9 mouse cellular contexts compared by ENCODE assay signal in genomic region chr5:121586400-121587039, GRCm38 (mm10). TPM values are rescaled to one million over a fixed set of nuclear protein-coding genes. Genes with fewer than 3 reads are reported as not detected.
DNase-seq lines count a peak whose midpoint lies in the region; ATAC-seq and TF ChIP-seq lines count a peak whose summit lies in the region.
"Had no signal": no experiment of that assay in that cellular context is flagged by ENCODE, and none has a peak within 500 bp of the region (broad histone marks: within the 10 kb centered on the region; RNA-seq: fewer than 3 reads in every experiment).

No protein-coding gene starts in this region.

- H3K27ac ChIP-seq in gastrocnemius, adult 2 months, result peak overlapping the region; percentile 90
- no peak overlapping the region for H3K27ac ChIP-seq in hindbrain, postnatal 0 days
- H3K27ac ChIP-seq: midbrain, embryonic 12.5 days had no signal

- no peaks in the 10 kb centered on the region for H3K27me3 ChIP-seq in hindbrain, postnatal 0 days (ENCODE audit: insufficient read depth, low read length)

- no peak for TF ChIP-seq CTCF in gastrocnemius, adult 2 months (IDR thresholded peaks at IDR 0.05)
- no peak for TF ChIP-seq CTCF in hindbrain, postnatal 0 days (IDR thresholded peaks at IDR 0.05; ENCODE audit: low read depth)

- peak overlapping the region; percentile 34 for H3K4me3 ChIP-seq in gastrocnemius, adult 2 months
- no peak overlapping the region for H3K4me3 ChIP-seq in hindbrain, postnatal 0 days (ENCODE audit: low read length)
- H3K4me3 ChIP-seq: midbrain, embryonic 12.5 days had no signal

- no peak overlapping the region for H3K4me2 ChIP-seq in hindbrain, postnatal 0 days (ENCODE audit: low read depth, low read length)
- H3K4me2 ChIP-seq: midbrain, embryonic 12.5 days had no signal

- no peak for ATAC-seq in hindbrain, postnatal 0 days

- no peaks in the 10 kb centered on the region for H3K4me1 ChIP-seq in hindbrain, postnatal 0 days (ENCODE audit: insufficient read depth, low read length)
- H3K4me1 ChIP-seq: midbrain, embryonic 12.5 days had no signal

- H3K9ac ChIP-seq in hindbrain, postnatal 0 days (replicated peaks; ENCODE audit: low read length), result no peak overlapping the region
- H3K9ac ChIP-seq: midbrain, embryonic 12.5 days had no signal

- H3K9me3 ChIP-seq in hindbrain, postnatal 0 days (ENCODE audit: low read length), result no peaks in the 10 kb centered on the region
- H3K9me3 ChIP-seq: midbrain, embryonic 12.5 days had no signal

- intact Hi-C loops in gastrocnemius, adult 2 months (cut with DNase I), result no loop called here
- intact Hi-C loops in heart, postnatal 36 days (cut with DNase I), result no loop called here
- intact Hi-C loops in left cerebral cortex, postnatal 36 days (cut with DNase I), result no loop called here

- 74% methylated on average over 6 of the region's 6 CpGs for WGBS in hindbrain, postnatal 0 days

- peak; percentile 59 for DNase-seq in gastrocnemius, adult 2 months
- DNase-seq in gastrocnemius, postnatal 4 days (ENCODE audit: low spot score in 2 of 2), result no peak
- DNase-seq in ZHBTc4 (ENCODE audit: low read depth, low spot score), result peak; percentile 34
- DNase-seq in heart, postnatal 36 days, result peak; percentile 62 to 74
- DNase-seq in left cerebral cortex, postnatal 36 days (ENCODE audit: low spot score in 2 of 2), result peak; percentile 69 to 70
- peak; percentile 59 for DNase-seq in naive thymus-derived CD4-positive, alpha-beta T cell, adult 2 months (ENCODE audit: low read depth)
- no peak for DNase-seq in hindbrain, postnatal 0 days (ENCODE audit: low spot score)
- DNase-seq in embryo, embryonic 9.5 days (ENCODE audit: extremely low spot score), result no peak

- H3K36me3 ChIP-seq in hindbrain, postnatal 0 days (ENCODE audit: insufficient read depth, low read length), result no peaks in the 10 kb centered on the region
- H3K36me3 ChIP-seq: midbrain, embryonic 12.5 days had no signal

RNA-seq across cellular contexts. Expression of gene Aldh2, which starts 7.1 kb away (rescaled TPM):
- 100 to 1,000 TPM; 116 to 287 TPM for total RNA-seq in gastrocnemius, adult 2 months (2021)
- total RNA-seq in gastrocnemius, postnatal 4 days (2021), result 100 to 1,000 TPM; 140 to 143 TPM
- 100 to 1,000 TPM; 263 to 319 TPM for total RNA-seq in heart, postnatal 36 days (2021)
- 100 to 1,000 TPM; 109 to 120 TPM for total RNA-seq in left cerebral cortex, postnatal 36 days (2021)
- total RNA-seq in hindbrain, postnatal 0 days (2014; rRNA removed), result 87.7 and 106 TPM in 2 replicates
- polyA plus RNA-seq in hindbrain, postnatal 0 days (2015; fragmentation: Nextera tagmentation; extraction: Ambion mirVana), result 150 and 157 TPM in 2 replicates

RNA-seq across cellular contexts. Expression of gene Acad12, which starts 32.2 kb away (rescaled TPM):
- total RNA-seq in gastrocnemius, adult 2 months (2021), result 10 to 100 TPM; 23.3 to 34.5 TPM
- total RNA-seq in gastrocnemius, postnatal 4 days (2021), result 10 to 100 TPM; 10.6 to 11.5 TPM
- 10 to 100 TPM; 64.8 to 73.6 TPM for total RNA-seq in heart, postnatal 36 days (2021)
- total RNA-seq in left cerebral cortex, postnatal 36 days (2021), result 1 to 10 TPM; 5.4 to 6.6 TPM
- 1.7 and 3.7 TPM in 2 replicates for total RNA-seq in hindbrain, postnatal 0 days (2014; rRNA removed)
- 1.6 and 2.2 TPM in 2 replicates for polyA plus RNA-seq in hindbrain, postnatal 0 days (2015; fragmentation: Nextera tagmentation; extraction: Ambion mirVana)

RNA-seq across cellular contexts. Expression of gene Mapkapk5, which starts 40.8 kb away (rescaled TPM):
- 100 to 1,000 TPM; 100 to 131 TPM for total RNA-seq in gastrocnemius, adult 2 months (2021)
- 10 to 100 TPM; 79.0 to 81.4 TPM for total RNA-seq in gastrocnemius, postnatal 4 days (2021)
- total RNA-seq in heart, postnatal 36 days (2021), result 10 to 100 TPM; 85.1 to 89.3 TPM
- 10 to 100 TPM; 59.5 to 67.7 TPM for total RNA-seq in left cerebral cortex, postnatal 36 days (2021)
- 51.0 and 57.6 TPM in 2 replicates for total RNA-seq in hindbrain, postnatal 0 days (2014; rRNA removed)
- 43.1 and 46.1 TPM in 2 replicates for polyA plus RNA-seq in hindbrain, postnatal 0 days (2015; fragmentation: Nextera tagmentation; extraction: Ambion mirVana)

RNA-seq across cellular contexts. Expression of gene Adam1a, which starts 41.2 kb away (rescaled TPM):
- 1 to 10 TPM; 2.0 to 3.0 TPM for total RNA-seq in gastrocnemius, adult 2 months (2021)
- 1 to 10 TPM; 4.3 to 5.7 TPM for total RNA-seq in gastrocnemius, postnatal 4 days (2021)
- 1 to 10 TPM; 1.8 to 1.9 TPM for total RNA-seq in heart, postnatal 36 days (2021)
- 10 to 100 TPM in 1 of 2 experiments, 1 to 10 TPM in 1; 7.7 to 13.9 TPM for total RNA-seq in left cerebral cortex, postnatal 36 days (2021)
- 8.5 and 14.4 TPM in 2 replicates for total RNA-seq in hindbrain, postnatal 0 days (2014; rRNA removed)
- 1.3 and 1.4 TPM in 2 replicates for polyA plus RNA-seq in hindbrain, postnatal 0 days (2015; fragmentation: Nextera tagmentation; extraction: Ambion mirVana)

RNA-seq across cellular contexts. Expression of gene Gm42878, which starts 41.2 kb away (rescaled TPM):
- not detected for total RNA-seq in gastrocnemius, adult 2 months (2021)
- total RNA-seq in gastrocnemius, postnatal 4 days (2021), result not detected
- total RNA-seq in heart, postnatal 36 days (2021), result not detected
- not detected for total RNA-seq in left cerebral cortex, postnatal 36 days (2021)
- not detected in 2 replicates for total RNA-seq in hindbrain, postnatal 0 days (2014; rRNA removed)
- not detected in 2 replicates for polyA plus RNA-seq in hindbrain, postnatal 0 days (2015; fragmentation: Nextera tagmentation; extraction: Ambion mirVana)
- polyA plus RNA-seq: midbrain, embryonic 12.5 days had no signal

Comparison
In these comparisons a context has a peak if more than half of its experiments do, and no peak if none do; other contexts are left out.
1. DNase-seq: peak in gastrocnemius, adult 2 months (single experiment), ZHBTc4 (single experiment), heart, postnatal 36 days (2 of 2), left cerebral cortex, postnatal 36 days (2 of 2) and naive thymus-derived CD4-positive, alpha-beta T cell, adult 2 months (single experiment); none in gastrocnemius, postnatal 4 days (0 of 2), hindbrain, postnatal 0 days (single experiment) and embryo, embryonic 9.5 days (single experiment).